Mouse (Mus musculus): ENCODE data around the gene Aebp1. TPM values are rescaled to one million over a fixed set of nuclear protein-coding genes. Genes with fewer than 3 reads are reported as not detected.

The Aebp1 gene
- polyA plus RNA-seq, 1 experiment from 2014 or later = 24.3 TPM

DNA sequence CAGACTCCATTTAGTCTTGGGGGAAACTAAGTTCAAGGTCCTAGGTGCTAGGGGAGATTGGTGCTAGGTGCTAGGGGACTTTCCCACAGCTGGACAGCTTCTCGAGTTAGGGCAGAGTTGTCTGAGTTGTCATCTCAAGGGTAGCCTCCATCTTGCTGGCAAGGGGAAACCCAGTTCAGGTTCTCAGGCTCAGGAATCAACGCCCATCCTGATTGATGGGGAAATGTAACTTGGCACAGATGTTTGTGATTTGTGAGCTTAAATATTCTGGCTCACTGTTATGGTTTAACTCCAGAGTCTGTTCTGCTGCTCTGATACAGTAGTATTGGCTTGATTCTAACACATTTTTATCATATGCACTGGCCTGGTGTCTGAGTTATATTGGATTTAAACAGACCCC is 56.4 kb downstream of the Aebp1 start:
- Histone ChIP-seq H3K4me3 (no peak overlapping the region), H3K27ac (no peak overlapping the region), H3K36me3 (no peaks in the 10 kb centered on the region), H3K9me3 (no peaks in the 10 kb centered on the region), H3K4me1 (replicated peaks) (peaks cover 14% of the 10 kb centered on the region), H3K27me3 (ENCODE audit: insufficient read depth, poor library complexity, severe bottlenecking) (0 out of 2 replicates have a peak, but pooled peaks cover 6% of the 10 kb centered on the region)
- DNase-seq (ENCODE audit: low spot score) = no peak
- 78% methylated on average over 2 of the region's 2 CpGs for WGBS

DNA sequence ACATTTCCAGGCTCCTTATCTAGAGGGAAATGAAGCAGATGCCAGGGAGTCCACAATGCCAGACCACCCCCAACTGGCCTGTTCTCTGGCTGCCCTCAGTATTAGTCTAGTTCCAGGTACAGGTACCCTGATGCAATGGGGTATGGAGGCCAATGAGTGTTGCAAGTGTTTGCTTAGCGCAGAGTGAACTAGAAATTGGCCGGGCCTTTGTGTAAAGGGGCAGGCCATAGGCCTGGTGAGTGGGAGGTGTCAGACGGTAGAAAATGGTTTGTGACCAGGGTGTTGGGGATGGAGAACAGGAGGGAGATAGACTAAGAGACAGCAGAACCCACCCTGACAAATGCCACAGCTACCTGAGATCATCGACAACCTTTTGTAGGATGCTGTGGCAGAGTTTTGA is 57.9 kb downstream of the Aebp1 start:
- Histone ChIP-seq H3K36me3 (no peaks in the 10 kb centered on the region), H3K4me1 (replicated peaks) (peaks cover 11% of the 10 kb centered on the region), H3K9me3 (no peaks in the 10 kb centered on the region), H3K27me3 (ENCODE audit: insufficient read depth, poor library complexity, severe bottlenecking) (0 out of 2 replicates have a peak, but pooled peaks cover 4% of the 10 kb centered on the region), H3K4me3 (no peak overlapping the region), H3K27ac (no peak overlapping the region)
- WGBS = 93% methylated on average over 4 of the region's 4 CpGs
- no peak for DNase-seq (ENCODE audit: low spot score)

DNA sequence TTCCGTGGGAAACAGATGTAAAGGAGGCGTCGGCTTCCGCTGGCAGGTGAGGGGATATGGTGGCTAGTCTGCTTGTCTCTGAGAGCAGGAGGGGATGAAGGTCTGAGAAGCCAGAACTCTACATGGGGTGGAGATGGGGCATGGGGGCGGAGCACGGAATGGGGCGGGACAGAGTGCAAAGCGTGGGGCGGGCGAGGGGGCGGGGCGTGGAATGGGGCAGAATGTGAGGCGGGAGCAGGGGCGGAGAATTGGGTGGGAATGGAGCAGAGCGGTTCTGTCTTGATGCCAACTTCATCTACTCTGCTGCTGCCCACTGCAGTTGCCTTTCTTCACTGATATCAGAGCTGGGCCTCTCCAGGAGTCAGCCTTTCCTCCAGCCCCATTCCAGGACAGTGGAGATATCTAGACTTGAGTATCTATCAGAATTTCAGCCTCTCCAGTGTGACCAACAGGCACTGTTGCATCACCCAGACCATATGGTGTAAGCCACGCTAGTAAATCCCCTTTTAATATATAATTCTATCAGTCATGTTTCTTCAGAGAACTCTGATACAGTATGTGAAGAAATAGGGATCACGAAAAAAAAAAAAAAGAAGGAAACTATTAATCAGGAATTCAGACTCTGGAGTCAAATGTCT is 58.7 kb downstream of the Aebp1 start:
- Histone ChIP-seq H3K27me3 (ENCODE audit: insufficient read depth, poor library complexity, severe bottlenecking) (no peaks in the 10 kb centered on the region), H3K36me3 (no peaks in the 10 kb centered on the region), H3K4me3 (no peak overlapping the region), H3K27ac (no peak overlapping the region), H3K9me3 (no peaks in the 10 kb centered on the region), H3K4me1 (replicated peaks) (peaks cover 5% of the 10 kb centered on the region)
- WGBS = 39% methylated on average over 17 of the region's 17 CpGs
- no peak for DNase-seq (ENCODE audit: low spot score)

Other genes starting within 250 kb of the Aebp1 start
- 144 and 183 TPM in 2 replicates for gene Mrps24, start 146.3 kb upstream of the Aebp1 start, polyA plus RNA-seq (2016; fragmentation: Nextera tagmentation; extraction: Ambion mirVana)
- 18.1 and 20.4 TPM in 2 replicates for gene Urgcp, start 99.6 kb upstream of the Aebp1 start, polyA plus RNA-seq (2016; fragmentation: Nextera tagmentation; extraction: Ambion mirVana)
- gene Dbnl, start 73.5 kb upstream of the Aebp1 start, polyA plus RNA-seq (2016; fragmentation: Nextera tagmentation; extraction: Ambion mirVana) = 140 and 160 TPM in 2 replicates
- gene Pgam2, start 58.2 kb upstream of the Aebp1 start, polyA plus RNA-seq (2016; fragmentation: Nextera tagmentation; extraction: Ambion mirVana) = 5.7 and 6.5 TPM in 2 replicates
- gene Polm, start 23.9 kb upstream of the Aebp1 start, polyA plus RNA-seq (2016; fragmentation: Nextera tagmentation; extraction: Ambion mirVana) = 9.5 and 10.3 TPM in 2 replicates
- 137 and 152 TPM in 2 replicates for gene Pold2, start 16.3 kb downstream of the Aebp1 start, polyA plus RNA-seq (2016; fragmentation: Nextera tagmentation; extraction: Ambion mirVana)
- gene Myl7, start 36.8 kb downstream of the Aebp1 start, polyA plus RNA-seq (2016; fragmentation: Nextera tagmentation; extraction: Ambion mirVana) = 2.6 and 14.6 TPM in 2 replicates
- gene Gck, start 88.1 kb downstream of the Aebp1 start, polyA plus RNA-seq (2016; fragmentation: Nextera tagmentation; extraction: Ambion mirVana) = 2.5 and 3.8 TPM in 2 replicates
- gene Ykt6, start 93.7 kb downstream of the Aebp1 start, polyA plus RNA-seq (2016; fragmentation: Nextera tagmentation; extraction: Ambion mirVana) = 53.4 and 54.5 TPM in 2 replicates
- 1.8 and 3.6 TPM in 2 replicates for gene Camk2b, start 204.4 kb downstream of the Aebp1 start, polyA plus RNA-seq (2016; fragmentation: Nextera tagmentation; extraction: Ambion mirVana)